Mouse (Mus musculus): ENCODE measurements around the gene Usp24.

GRCm38 (mm10) chr4:106463174-106463801 lies 147.3 kb downstream of the Usp24 start:
- TF ChIP-seq MAFK (IDR thresholded peaks at IDR 0.05; ENCODE audit: insufficient read depth, low read depth, low read length) = no peak
- no peak for TF ChIP-seq ZC3H11A (IDR thresholded peaks at IDR 0.05; ENCODE audit: borderline replicate concordance, low read depth, low read length)
- no peak for TF ChIP-seq HCFC1 (IDR thresholded peaks at IDR 0.05; ENCODE audit: borderline replicate concordance, insufficient read depth, low read length)
- TF ChIP-seq ZNF384 (IDR thresholded peaks at IDR 0.05; ENCODE audit: low read depth, low read length) = no peak

Data from ES-E14 (cell line).